Mouse (Mus musculus): Measurements from ENCODE around the gene Npm1.

DNA sequence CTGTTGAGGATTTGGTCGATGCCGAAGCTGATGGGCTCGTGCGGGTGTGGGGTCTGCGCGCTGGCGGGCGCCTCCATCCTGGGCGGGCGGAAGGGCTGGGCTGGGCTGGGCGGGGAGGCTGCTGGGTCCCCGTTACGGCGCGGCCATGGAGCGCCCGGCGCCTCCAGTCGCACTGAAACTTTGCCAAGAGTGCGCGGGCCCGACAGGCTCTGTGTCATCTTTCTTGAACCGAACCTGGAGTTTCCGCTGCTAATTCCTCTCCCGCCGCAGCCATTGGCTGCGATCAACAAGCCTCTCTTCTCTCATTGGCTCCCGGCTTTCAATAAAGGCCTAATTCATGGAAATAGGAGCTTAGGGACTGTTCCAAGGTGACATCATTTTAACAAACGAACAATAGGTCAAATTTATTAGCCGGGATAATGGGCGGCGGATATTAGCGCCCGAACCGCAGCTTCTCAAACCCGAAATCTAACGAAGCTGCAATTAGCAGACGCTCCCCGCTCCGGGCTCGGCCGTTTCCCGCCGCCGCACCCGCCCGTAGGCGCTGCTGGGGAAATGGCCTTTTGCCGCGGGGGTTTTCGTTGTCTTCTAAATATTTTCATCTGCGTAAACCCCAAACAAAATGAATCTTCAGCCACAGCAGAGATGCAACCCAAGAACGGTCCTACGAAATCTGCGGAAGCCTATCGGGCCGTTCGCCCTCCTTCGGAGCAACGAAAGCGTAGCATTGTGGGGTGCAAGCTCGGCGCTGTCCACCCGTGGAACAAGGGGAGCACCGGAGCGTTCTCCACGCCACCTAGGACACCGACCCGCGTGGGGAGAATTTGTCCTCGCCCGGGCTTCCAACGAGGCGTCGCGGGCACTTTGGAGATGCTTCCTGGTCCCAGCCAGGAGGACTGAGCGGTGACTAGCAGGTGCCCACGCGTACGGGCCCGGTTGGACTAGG, 40.6 kb upstream of the Npm1 start, which contains the start of gene Tlx3:
- TF ChIP-seq CTCF (conservative IDR thresholded peaks at IDR 0.05; ENCODE audit: low read length) (no peak), POU5F1 (IDR thresholded peaks at IDR 0.05; ENCODE audit: borderline replicate concordance, low read length) (no peak), NANOG (IDR thresholded peaks at IDR 0.05; ENCODE audit: borderline replicate concordance, low read length) (no peak)
